Mouse (Mus musculus) brain, embryonic 14.5 days (tissue): ENCODE data around the gene Ascc1. TPM values are rescaled to one million over a fixed set of nuclear protein-coding genes. Genes with fewer than 3 reads are reported as not detected.
A peak's percentile ranks its signal among the peaks of the same experiment; 100 is the strongest.
"Not testable (repeated sequence)": the region's sequence is repeated elsewhere in the genome, so short reads cannot be mapped to it uniquely, and the experiment has no call there.

ENCODE experiments used
- DNase-seq: peaks from one replicate; pipeline ENCODE4 v3.0.0-alpha.2; 2011; ENCODE audit warnings: low read depth
- CTCF ChIP-seq: fragments of 200-500 bp; IDR thresholded peaks from 2 replicates; pipeline ENCODE4 v1.5.1; 2012; ENCODE audit warnings: inconsistent platforms, mild to moderate bottlenecking, moderate library complexity, borderline replicate concordance; ENCODE audit not compliant: insufficient read depth, insufficient read length; ENCODE audit errors: extremely low read depth
- POLR2A ChIP-seq: fragments of 200-500 bp; IDR thresholded peaks from 2 replicates; pipeline ENCODE4 v1.6.1; 2012; ENCODE audit warnings: mild to moderate bottlenecking, inconsistent platforms, borderline replicate concordance; ENCODE audit not compliant: poor library complexity, insufficient read depth, insufficient read length, severe bottlenecking; ENCODE audit errors: extremely low read depth
- polyA plus RNA-seq: library from polyadenylated mRNA; depleted of rRNA; stranded (reverse); fragments of >200 nt; gene quantifications from 2 replicates; pipeline ENCODE4 v1.2.3, GENCODE M21; 2012; rRNA removed

The Ascc1 gene
- polyA plus RNA-seq, 1 experiment: 36.3 TPM

GRCm38 (mm10) chr10:60136935-60137334 lies 134.3 kb downstream of the Ascc1 start:
- no peak for DNase-seq
- no peak for TF ChIP-seq POLR2A
- no peak for TF ChIP-seq CTCF

GRCm38 (mm10) chr10:60138680-60139079 lies 136.1 kb downstream of the Ascc1 start:
- TF ChIP-seq CTCF: no peak
- TF ChIP-seq POLR2A: no peak
- no peak for DNase-seq

GRCm38 (mm10) chr10:60140751-60141150 lies 138.1 kb downstream of the Ascc1 start:
- no peak for DNase-seq
- TF ChIP-seq CTCF (no peak), POLR2A (no peak)

- TF ChIP-seq POLR2A: no peak
- no peak for TF ChIP-seq CTCF
- no peak for DNase-seq
These were observed 139.1 kb downstream of the Ascc1 start for GRCm38 (mm10) chr10:60141656-60142160.

GRCm38 (mm10) chr10:60147510-60148047 lies 145.0 kb downstream of the Ascc1 start:
- not testable (repeated sequence) for DNase-seq

- peak; percentile 87 for DNase-seq
- TF ChIP-seq POLR2A (no peak), CTCF (peak; percentile 98)
These were observed 145.5 kb downstream of the Ascc1 start for GRCm38 (mm10) chr10:60148087-60148486.

Other genes with a start within 250 kb of the Ascc1 start
- 22.6 and 34.0 TPM in 2 replicates for gene Dnajb12, start 123.2 kb upstream of the Ascc1 start, polyA plus RNA-seq
- 82.4 and 114 TPM in 2 replicates for gene Ddit4, start 51.0 kb upstream of the Ascc1 start, polyA plus RNA-seq
- 85.9 and 112 TPM in 2 replicates for gene Anapc16, start 330 bp downstream of the Ascc1 start, polyA plus RNA-seq
- 87.8 and 159 TPM in 2 replicates for gene Spock2, start 103.4 kb downstream of the Ascc1 start, polyA plus RNA-seq
- 3.1 and 4.6 TPM in 2 replicates for gene Chst3, start 216.5 kb downstream of the Ascc1 start, polyA plus RNA-seq